Mouse (Mus musculus) right cerebral cortex, adult 2 months (tissue): ENCODE measurements at regions not wholly inside any gene's neighbourhood (a gene's known extent, or its start where the extent isn't known, plus 50 kb on each side); places are given as distances from the start of the nearest gene placed in this dataset.
A peak's percentile ranks its signal among the peaks of the same experiment; 100 is the strongest.

Experiments
- DNase-seq, 2 experiments: peaks; one replicate each; pipeline ENCODE4 v3.0.0; 2021 to 2022; ENCODE audit warnings: low spot score in 2 of 2

GRCm38 (mm10) chr7:129982411-129982810 is 390.7 kb downstream of the Wdr11 start:
- DNase-seq, result no peak

- no peak for DNase-seq
Observed at GRCm38 (mm10) chr7:129983601-129984120, 392.0 kb downstream of the Wdr11 start.

- no peak for DNase-seq
Observed at GRCm38 (mm10) chr7:129984367-129984766, 392.7 kb downstream of the Wdr11 start.

GRCm38 (mm10) chr7:129987119-129987665 is 395.5 kb downstream of the Wdr11 start:
- DNase-seq, result no peak

- no peak for DNase-seq
Observed at GRCm38 (mm10) chr7:129987713-129988112, 396.1 kb downstream of the Wdr11 start.

- no peak for DNase-seq
Observed at GRCm38 (mm10) chr7:129993446-129994223, 402.0 kb downstream of the Wdr11 start.

GRCm38 (mm10) chr7:129995529-129995928 is 403.9 kb downstream of the Wdr11 start:
- no peak for DNase-seq

GRCm38 (mm10) chr7:130001064-130001463 is 409.4 kb downstream of the Wdr11 start:
- DNase-seq, result peak; percentile 55 to 65

GRCm38 (mm10) chr7:130002002-130002401 is 410.3 kb downstream of the Wdr11 start:
- DNase-seq, result no peak

GRCm38 (mm10) chr7:130005406-130005805 is 413.7 kb downstream of the Wdr11 start:
- no peak for DNase-seq

- no peak for DNase-seq
Observed at GRCm38 (mm10) chr7:130007993-130008583, 416.4 kb downstream of the Wdr11 start.

GRCm38 (mm10) chr7:130008591-130009418 is 417.1 kb downstream of the Wdr11 start:
- DNase-seq, result no peak

GRCm38 (mm10) chr7:130012067-130012466 is 420.4 kb downstream of the Wdr11 start:
- DNase-seq, result no peak

GRCm38 (mm10) chr7:130013109-130013508 is 421.4 kb downstream of the Wdr11 start:
- no peak for DNase-seq

GRCm38 (mm10) chr7:130014609-130015008 is 422.9 kb downstream of the Wdr11 start:
- DNase-seq, result no peak

GRCm38 (mm10) chr7:130015375-130016014 is 423.8 kb downstream of the Wdr11 start:
- DNase-seq, result no peak

GRCm38 (mm10) chr7:130016015-130016874 is 424.6 kb downstream of the Wdr11 start:
- no peak for DNase-seq

GRCm38 (mm10) chr7:130018891-130019290 is 427.2 kb downstream of the Wdr11 start:
- no peak for DNase-seq

- DNase-seq, result no peak
Observed at GRCm38 (mm10) chr7:130028945-130029344, 437.3 kb downstream of the Wdr11 start.

- DNase-seq, result no peak
Observed at GRCm38 (mm10) chr7:130030711-130031110, 439.0 kb downstream of the Wdr11 start.
